Mouse (Mus musculus) midbrain, embryonic 10.5 days (tissue): Measurements from ENCODE around the gene Dync1li1. TPM values are rescaled to one million over a fixed set of nuclear protein-coding genes. Genes with fewer than 3 reads are reported as not detected.
A peak's percentile ranks its signal among the peaks of the same experiment; 100 is the strongest.

Source experiments
- DNase-seq: peaks from one replicate; pipeline ENCODE4 v3.0.0-alpha.2; 2017; ENCODE audit warnings: low spot score
- H3K27ac ChIP-seq: fragments of 300-500 bp; sonication (generic); replicated peaks from 2 replicates; pipeline ENCODE4 v1.5.1; 2016; ENCODE audit warnings: mild to moderate bottlenecking
- H3K27me3 ChIP-seq: fragments of 300-500 bp; sonication (generic); 2 replicates; pipeline ENCODE4 v1.6.1; 2016; ENCODE audit warnings: low read depth, mild to moderate bottlenecking; ENCODE audit not compliant: poor library complexity, severe bottlenecking
- H3K36me3 ChIP-seq: fragments of 300-500 bp; sonication (generic); 2 replicates; pipeline ENCODE4 v1.6.1; 2016; ENCODE audit warnings: mild to moderate bottlenecking, moderate library complexity
- H3K4me1 ChIP-seq: fragments of 300-500 bp; sonication (generic); 2 replicates; pipeline ENCODE4 v1.6.1; 2016
- H3K4me3 ChIP-seq: fragments of 300-500 bp; sonication (generic); 2 replicates; pipeline ENCODE4 v1.5.1; 2016; ENCODE audit warnings: mild to moderate bottlenecking, moderate library complexity
- H3K9me3 ChIP-seq: fragments of 300-500 bp; sonication (generic); replicated peaks from 2 replicates; pipeline ENCODE4 v1.6.1; 2016; ENCODE audit warnings: mild to moderate bottlenecking
- WGBS: fragments of 180-500 bp; shearing (Covaris S2); methylation state at CpG from one replicate; pipeline ENCODE4 v1.1.7; 2016; 5-methylcytosine and 5-hydroxymethylcytosine counted together
- polyA plus RNA-seq: library from polyadenylated mRNA; unstranded; fragments of >200 nt; fragmentation: Nextera tagmentation; extraction: Ambion mirVana; gene quantifications from 2 replicates; pipeline ENCODE4 v1.2.1, GENCODE M21; 2016

Dync1li1 gene
- polyA plus RNA-seq, 1 experiment from 2014 or later = 86.9 TPM

DNA sequence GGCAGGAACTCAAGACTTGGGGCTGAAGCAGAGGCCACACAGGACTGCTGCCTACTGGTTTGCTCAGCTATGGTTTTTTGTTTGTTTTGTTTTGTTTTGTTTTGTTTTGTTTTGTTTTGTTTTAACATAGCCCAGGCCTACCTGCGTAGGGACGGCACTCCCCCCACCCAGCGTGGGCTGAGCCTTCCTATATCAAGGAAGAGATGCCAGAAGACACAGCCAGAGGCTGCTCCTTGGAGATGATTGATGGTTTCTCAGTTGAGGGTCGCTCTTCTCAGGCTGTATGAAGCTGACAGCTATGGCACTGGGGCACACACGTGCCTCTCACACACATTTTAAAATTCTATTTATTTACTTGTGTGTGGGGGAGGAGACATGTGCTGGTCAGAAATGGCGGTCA is 27.6 kb upstream of the Dync1li1 start:
- no peak overlapping the region for H3K4me3 ChIP-seq
- H3K27ac ChIP-seq = no peak overlapping the region
- WGBS = 75% methylated on average over 6 of the region's 6 CpGs
- no peak for DNase-seq
- no peaks in the 10 kb centered on the region for H3K9me3 ChIP-seq
- H3K36me3 ChIP-seq = no peaks in the 10 kb centered on the region
- peaks cover 24% of the 10 kb centered on the region for H3K4me1 ChIP-seq
- no peaks in the 10 kb centered on the region for H3K27me3 ChIP-seq

DNA sequence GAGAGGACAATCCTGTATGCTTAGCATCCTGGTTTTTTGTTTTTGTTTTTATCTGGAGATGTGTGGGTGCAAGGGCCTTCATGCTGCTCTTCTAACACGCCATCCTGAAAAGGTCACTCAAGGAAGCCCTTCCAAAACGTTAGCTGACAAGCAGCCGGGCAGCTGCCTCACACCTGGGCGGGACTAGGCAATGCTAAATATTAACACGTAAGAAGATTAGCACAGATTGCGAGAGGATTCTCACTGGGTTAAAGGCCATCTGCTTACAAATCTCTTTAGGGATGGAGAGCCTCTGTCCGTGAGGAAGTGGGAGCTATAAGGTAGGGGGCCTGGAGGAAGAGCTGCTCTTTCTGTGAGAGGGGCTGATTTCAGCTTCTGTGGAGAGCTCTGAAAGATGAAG is 26.6 kb upstream of the Dync1li1 start:
- Histone ChIP-seq H3K27ac (no peak overlapping the region), H3K4me1 (peaks cover 24% of the 10 kb centered on the region), H3K27me3 (no peaks in the 10 kb centered on the region), H3K9me3 (no peaks in the 10 kb centered on the region), H3K4me3 (no peak overlapping the region), H3K36me3 (no peaks in the 10 kb centered on the region)
- DNase-seq = no peak
- 52% methylated on average over 7 of the region's 7 CpGs for WGBS

DNA sequence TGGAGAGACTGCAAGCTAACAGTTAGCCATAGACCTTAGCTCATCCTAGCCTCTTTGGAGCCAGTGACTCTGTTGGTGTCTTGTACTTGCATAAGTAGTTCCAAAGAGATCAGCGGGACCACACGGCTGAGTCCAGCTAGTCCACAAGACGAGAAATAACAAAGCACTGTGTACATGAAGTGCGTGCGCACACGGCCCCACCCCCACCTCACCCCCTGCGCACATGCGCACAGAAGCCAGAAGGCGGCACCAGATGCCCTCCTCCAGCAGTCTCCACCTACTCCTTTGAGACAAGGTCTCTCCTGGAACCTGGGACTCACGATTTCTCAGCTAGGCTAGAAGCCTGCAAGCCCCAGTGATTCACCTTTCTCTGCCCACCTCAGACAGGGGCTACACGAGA is 24.8 kb upstream of the Dync1li1 start:
- Histone ChIP-seq H3K27ac (no peak overlapping the region), H3K4me3 (no peak overlapping the region), H3K27me3 (no peaks in the 10 kb centered on the region), H3K36me3 (no peaks in the 10 kb centered on the region), H3K9me3 (no peaks in the 10 kb centered on the region), H3K4me1 (peaks cover 24% of the 10 kb centered on the region)
- WGBS = 89% methylated on average over 11 of the region's 11 CpGs
- no peak for DNase-seq

GRCm38 (mm10) chr9:114666858-114667257 is 21.7 kb upstream of the Dync1li1 start:
- Histone ChIP-seq H3K36me3 (no peaks in the 10 kb centered on the region), H3K4me3 (no peak overlapping the region), H3K9me3 (no peaks in the 10 kb centered on the region), H3K4me1 (peaks cover 3% of the 10 kb centered on the region), H3K27me3 (peaks cover 1% of the 10 kb centered on the region; the same call in 1 of the 2 replicates), H3K27ac (no peak overlapping the region)
- 86% methylated on average over 10 of the region's 10 CpGs for WGBS
- no peak for DNase-seq

- H3K36me3 ChIP-seq = no peaks in the 10 kb centered on the region
- 86% methylated on average over 4 of the region's 4 CpGs for WGBS
- no peaks in the 10 kb centered on the region for H3K9me3 ChIP-seq
- peaks cover 6% of the 10 kb centered on the region; the same call in 1 of the 2 replicates for H3K27me3 ChIP-seq
- peaks cover 7% of the 10 kb centered on the region for H3K4me1 ChIP-seq
- no peak for DNase-seq
- H3K27ac ChIP-seq = no peak overlapping the region
- H3K4me3 ChIP-seq = no peak overlapping the region
Measured at GRCm38 (mm10) chr9:114668047-114668446, 20.5 kb upstream of the Dync1li1 start.

DNA sequence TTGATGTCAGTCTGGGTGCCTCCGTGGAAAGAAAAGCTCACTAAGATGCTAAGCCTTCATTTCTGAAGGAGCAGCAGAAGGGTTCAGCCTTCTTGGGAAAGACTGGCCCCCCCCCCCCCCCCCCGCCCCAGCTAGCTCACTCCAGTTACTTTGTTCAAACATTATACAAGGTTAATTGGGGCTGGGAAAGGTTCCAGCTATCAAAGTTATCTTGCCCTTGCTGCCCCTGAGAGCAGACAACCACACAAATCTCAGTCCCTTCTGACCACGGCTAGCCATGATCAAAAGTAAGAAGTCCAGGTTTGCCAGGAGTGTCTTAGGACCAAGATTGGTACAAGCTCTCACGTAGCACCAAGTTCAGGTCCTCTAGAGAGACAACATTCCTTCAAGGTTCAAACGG is 19.6 kb upstream of the Dync1li1 start:
- H3K27me3 ChIP-seq = peaks cover 6% of the 10 kb centered on the region; the same call in 1 of the 2 replicates
- H3K4me3 ChIP-seq = no peak overlapping the region
- 77% methylated on average over 5 of the region's 5 CpGs for WGBS
- no peak overlapping the region for H3K27ac ChIP-seq
- H3K36me3 ChIP-seq = no peaks in the 10 kb centered on the region
- peaks cover 14% of the 10 kb centered on the region for H3K4me1 ChIP-seq
- DNase-seq = no peak
- no peaks in the 10 kb centered on the region for H3K9me3 ChIP-seq

DNA sequence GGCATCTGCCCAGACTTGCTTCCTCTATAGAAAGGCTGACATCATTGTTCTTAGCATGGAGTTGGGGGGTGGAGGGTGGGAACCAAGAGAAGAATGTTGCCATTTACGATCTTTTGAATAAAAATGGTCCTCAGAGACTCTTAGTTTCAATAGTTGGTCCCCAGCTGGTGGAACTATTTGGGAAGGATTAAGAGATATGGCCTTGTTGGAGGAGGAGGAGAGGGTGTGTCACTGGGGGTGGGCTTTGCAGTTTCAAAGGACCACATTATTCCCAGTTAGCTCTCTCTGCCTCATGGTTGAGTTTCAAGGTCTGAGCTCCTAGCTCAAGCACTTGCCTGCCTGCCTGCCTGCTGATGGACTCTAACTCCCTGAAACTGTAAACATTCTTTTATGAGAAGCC is 16.6 kb upstream of the Dync1li1 start:
- no peaks in the 10 kb centered on the region for H3K36me3 ChIP-seq
- H3K9me3 ChIP-seq = no peaks in the 10 kb centered on the region
- no peak overlapping the region for H3K27ac ChIP-seq
- 68% methylated on average over 1 of the region's 1 CpGs for WGBS
- H3K27me3 ChIP-seq = peaks cover 6% of the 10 kb centered on the region; the same call in 1 of the 2 replicates
- peaks cover 14% of the 10 kb centered on the region for H3K4me1 ChIP-seq
- H3K4me3 ChIP-seq = no peak overlapping the region
- no peak for DNase-seq

- no peaks in the 10 kb centered on the region for H3K36me3 ChIP-seq
- DNase-seq = peak; percentile 41
- no peaks in the 10 kb centered on the region for H3K9me3 ChIP-seq
- peak overlapping the region; percentile 47 for H3K4me3 ChIP-seq
- H3K27ac ChIP-seq = peak overlapping the region; percentile 73
- 4% methylated on average over 24 of the region's 24 CpGs for WGBS
- peaks cover 14% of the 10 kb centered on the region for H3K4me1 ChIP-seq
- H3K27me3 ChIP-seq = peaks cover 6% of the 10 kb centered on the region; the same call in 1 of the 2 replicates
Measured at GRCm38 (mm10) chr9:114672703-114673561, 15.7 kb upstream of the Dync1li1 start.

GRCm38 (mm10) chr9:114673626-114674025 is 15.0 kb upstream of the Dync1li1 start:
- H3K4me1 ChIP-seq = peaks cover 14% of the 10 kb centered on the region
- peak overlapping the region; percentile 47; the same call in 1 of the 2 replicates for H3K4me3 ChIP-seq
- H3K27me3 ChIP-seq = peaks cover 6% of the 10 kb centered on the region; the same call in 1 of the 2 replicates
- H3K9me3 ChIP-seq = no peaks in the 10 kb centered on the region
- no peaks in the 10 kb centered on the region for H3K36me3 ChIP-seq
- peak overlapping the region; percentile 73; the same call in 1 of the 2 replicates for H3K27ac ChIP-seq
- DNase-seq = no peak
- WGBS = 47% methylated on average over 2 of the region's 2 CpGs

GRCm38 (mm10) chr9:114678576-114678975 is 10.0 kb upstream of the Dync1li1 start:
- no peak for DNase-seq
- WGBS = 89% methylated on average over 5 of the region's 5 CpGs
- H3K27me3 ChIP-seq = no peaks in the 10 kb centered on the region
- H3K4me1 ChIP-seq = peaks cover 2% of the 10 kb centered on the region
- H3K4me3 ChIP-seq = no peak overlapping the region
- no peaks in the 10 kb centered on the region for H3K9me3 ChIP-seq
- H3K36me3 ChIP-seq = no peaks in the 10 kb centered on the region
- H3K27ac ChIP-seq = no peak overlapping the region

DNA sequence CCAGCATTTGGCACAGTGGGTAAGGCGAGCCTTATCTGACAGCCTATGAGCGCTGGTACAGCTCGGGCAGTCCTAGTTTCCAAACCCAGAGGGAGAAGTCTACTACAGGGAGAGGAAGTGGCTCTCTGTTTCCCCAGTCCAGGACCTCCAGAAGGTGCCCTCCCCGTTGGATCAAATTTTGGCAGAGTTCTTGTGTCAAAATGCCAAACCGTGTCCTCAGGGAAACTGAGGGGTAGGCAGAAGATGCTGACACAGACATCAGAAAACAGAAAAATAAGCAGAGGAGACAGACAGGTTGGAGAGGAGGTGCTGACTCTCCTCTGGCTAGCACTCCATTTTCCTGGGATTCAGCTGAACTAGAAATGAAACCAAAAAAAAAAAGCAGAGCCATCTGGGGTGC is 8.6 kb upstream of the Dync1li1 start:
- no peak overlapping the region for H3K4me3 ChIP-seq
- no peaks in the 10 kb centered on the region for H3K9me3 ChIP-seq
- no peak overlapping the region for H3K27ac ChIP-seq
- no peak for DNase-seq
- H3K4me1 ChIP-seq = no peaks in the 10 kb centered on the region
- WGBS = 91% methylated on average over 5 of the region's 5 CpGs
- no peaks in the 10 kb centered on the region for H3K36me3 ChIP-seq
- no peaks in the 10 kb centered on the region for H3K27me3 ChIP-seq

GRCm38 (mm10) chr9:114680531-114680930 is 8.1 kb upstream of the Dync1li1 start:
- no peaks in the 10 kb centered on the region for H3K27me3 ChIP-seq
- WGBS = 81% methylated on average over 6 of the region's 6 CpGs
- DNase-seq = no peak
- no peak overlapping the region for H3K4me3 ChIP-seq
- H3K36me3 ChIP-seq = no peaks in the 10 kb centered on the region
- H3K9me3 ChIP-seq = no peaks in the 10 kb centered on the region
- H3K4me1 ChIP-seq = no peaks in the 10 kb centered on the region
- H3K27ac ChIP-seq = no peak overlapping the region

DNA sequence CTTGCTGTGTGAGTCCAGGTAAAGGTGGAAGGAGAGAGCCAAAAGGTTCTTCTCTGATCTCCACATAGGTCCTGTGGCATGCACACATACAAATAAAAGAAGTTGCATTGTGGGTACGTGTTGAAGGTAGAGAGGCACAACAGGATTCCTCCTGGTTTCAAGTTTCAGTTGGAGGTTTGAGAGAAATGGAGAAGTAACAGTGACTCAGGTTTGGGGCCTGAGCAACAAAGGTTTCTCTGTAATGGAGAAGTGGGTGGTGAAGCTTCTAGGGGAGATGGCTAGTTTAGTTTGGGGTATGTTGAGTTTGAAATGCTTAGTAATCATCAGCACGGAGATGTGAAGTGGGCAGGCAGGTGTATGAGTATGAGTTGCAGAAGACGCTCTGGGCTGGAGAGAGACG is 6.4 kb upstream of the Dync1li1 start:
- Histone ChIP-seq H3K27ac (no peak overlapping the region), H3K36me3 (no peaks in the 10 kb centered on the region), H3K4me3 (no peak overlapping the region), H3K27me3 (no peaks in the 10 kb centered on the region), H3K9me3 (no peaks in the 10 kb centered on the region), H3K4me1 (0 out of 2 replicates have a peak, but pooled peaks cover 2% of the 10 kb centered on the region)
- WGBS = 91% methylated on average over 4 of the region's 4 CpGs
- DNase-seq = no peak
